Mouse (Mus musculus) C2C12 (cell line): ENCODE data around the gene Auts2.

Experiments
- CEBPB ChIP-seq: IDR thresholded peaks from one replicate; pipeline ENCODE4 v1.6.1; 2011; ENCODE audit warnings: low read depth, mild to moderate bottlenecking, control low read depth, moderate library complexity
- CTCF ChIP-seq: IDR thresholded peaks from one replicate; pipeline ENCODE4 v1.5.1; 2011; ENCODE audit not compliant: control insufficient read depth, insufficient read depth, insufficient read length
- FOSL1 ChIP-seq: IDR thresholded peaks from one replicate; pipeline ENCODE4 v1.8.0; 2011; ENCODE audit warnings: mild to moderate bottlenecking, low read length; ENCODE audit not compliant: poor library complexity, insufficient read depth, severe bottlenecking
- MAX ChIP-seq: IDR thresholded peaks from one replicate; pipeline ENCODE4 v1.6.1; 2011; ENCODE audit warnings: mild to moderate bottlenecking, control low read depth
- MYOG ChIP-seq: IDR thresholded peaks from one replicate; pipeline ENCODE4 v1.6.1; 2011; ENCODE audit not compliant: control insufficient read depth, insufficient read length; ENCODE audit errors: extremely low read depth

GRCm38 (mm10) chr5:131779171-131779570, 764.0 kb downstream of the Auts2 start:
- TF ChIP-seq CTCF (no peak), MYOG (no peak), MAX (no peak), FOSL1 (no peak), CEBPB (no peak)
